Mouse (Mus musculus) gastrocnemius, postnatal 36 days (tissue): Measurements from ENCODE around the gene Hoxa13. TPM values are rescaled to one million over a fixed set of nuclear protein-coding genes. Genes with fewer than 3 reads are reported as not detected.

Source experiments
- DNase-seq, 2 experiments: peaks; one replicate each; pipeline ENCODE4 v3.0.0; 2022
- intact Hi-C: fragments of 180-260 bp; cut with DNase I; formaldehyde crosslinking; loops from one replicate; pipeline ENCODE4 v1.15.1; 2025
- long read RNA-seq, 2 experiments: library from polyadenylated mRNA; stranded (forward); transcript quantifications; one replicate each; pipeline ENCODE4 v2.0.0; 2021
- total RNA-seq, 2 experiments: library from RNA; stranded (reverse); gene quantifications; 2 replicates each; pipeline ENCODE4 v1.2.3; 2021

The Hoxa13 gene
- total RNA-seq: 1 to 10 TPM; 2.4 to 3.6 TPM
- long read RNA-seq, experiment 1, partial matches to known transcripts: 0 of 4 reads
- long read RNA-seq, experiment 1, other reads (novel, unspliced or antisense): 0 of 4 reads
- long read RNA-seq, experiment 2, partial matches to known transcripts: 0 of 4 reads
- long read RNA-seq, experiment 2, other reads (novel, unspliced or antisense): 1 of 4 reads

DNA sequence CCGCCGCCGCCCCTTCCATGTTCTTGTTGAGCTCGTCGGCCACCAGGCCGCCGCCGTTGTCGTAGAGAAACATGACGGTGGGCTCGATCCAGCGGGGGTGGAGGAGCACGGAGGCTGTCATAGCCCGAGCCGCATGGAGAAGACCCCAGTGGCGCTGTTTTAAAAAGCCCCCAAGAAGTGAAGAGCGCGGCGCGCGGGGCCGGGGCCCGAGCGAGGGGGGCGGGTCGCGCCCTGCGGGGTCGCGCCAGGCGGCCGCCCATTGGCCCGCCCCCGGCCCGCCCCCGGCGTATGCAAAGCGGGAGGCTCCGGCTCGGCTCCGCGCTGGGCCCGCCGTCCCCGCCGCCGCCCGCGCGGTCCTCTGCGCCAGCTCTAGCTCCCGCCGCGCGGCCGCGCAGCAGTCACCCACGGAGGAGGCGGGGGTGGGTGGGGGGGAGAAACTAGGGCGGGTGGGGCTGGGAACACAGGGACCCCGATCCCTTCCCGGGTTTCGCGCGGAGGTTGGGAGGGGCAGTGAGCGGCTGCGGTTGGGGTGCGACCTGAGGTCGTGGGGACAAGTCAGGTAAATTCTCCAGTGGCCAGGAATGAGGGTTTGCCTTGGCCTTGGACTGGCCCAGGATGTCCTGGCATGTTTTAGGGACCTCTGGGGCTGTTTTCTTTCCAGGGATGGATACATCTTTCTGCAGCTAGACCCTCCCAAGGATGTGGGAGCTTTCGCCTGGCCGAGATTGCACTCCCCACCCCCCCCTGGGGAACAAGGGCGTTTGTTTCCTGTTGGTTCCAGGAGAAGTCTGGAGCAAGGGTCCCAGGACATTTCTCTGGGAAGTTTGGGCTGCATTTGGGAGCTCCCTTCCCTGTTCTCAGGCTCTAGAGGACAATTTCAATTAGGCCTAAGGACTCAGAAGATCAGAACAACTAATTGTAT, at the start of gene Hoxa13:
TSS of gene Hoxa13 (minus strand) at position 227 of the 922 bp plus-strand sequence.
- intact Hi-C loops: no loop called here

DNA sequence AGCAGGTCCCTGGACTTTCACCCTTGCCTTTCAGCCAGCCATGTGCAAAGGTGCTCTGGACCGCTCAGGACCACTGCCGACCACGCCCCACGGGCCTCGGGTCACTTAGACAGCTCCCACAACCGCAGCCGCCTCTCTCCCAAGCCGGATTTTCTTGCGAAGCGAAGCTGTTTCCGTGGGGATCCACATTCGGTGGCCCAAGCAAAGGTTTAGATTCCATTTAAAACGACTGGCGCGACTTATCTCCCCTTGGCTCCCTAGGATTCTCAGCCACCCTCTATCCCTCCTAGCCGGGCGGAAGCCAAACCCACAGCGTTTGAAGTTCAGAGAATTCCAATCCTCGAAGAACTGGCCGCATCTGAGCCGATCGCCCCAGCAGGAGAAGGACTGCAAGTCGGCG, 49.7 kb upstream of the Hoxa13 start:
- DNase-seq: no peak
- intact Hi-C loops: loop anchor here (10.0 kb wide), 1 partner anchor 1126 kb away; no protein-coding TSS in a partner anchor

More for the DNA sequence above, at the start of gene Hoxa13:
- DNase-seq: no peak

- intact Hi-C loops: loop anchor here (5.0 to 10.0 kb wide), 5 partner anchors 37 to 1125 kb away; no protein-coding TSS in a partner anchor
These were observed 49.1 kb upstream of the Hoxa13 start for GRCm38 (mm10) chr6:52309766-52310165.

DNA sequence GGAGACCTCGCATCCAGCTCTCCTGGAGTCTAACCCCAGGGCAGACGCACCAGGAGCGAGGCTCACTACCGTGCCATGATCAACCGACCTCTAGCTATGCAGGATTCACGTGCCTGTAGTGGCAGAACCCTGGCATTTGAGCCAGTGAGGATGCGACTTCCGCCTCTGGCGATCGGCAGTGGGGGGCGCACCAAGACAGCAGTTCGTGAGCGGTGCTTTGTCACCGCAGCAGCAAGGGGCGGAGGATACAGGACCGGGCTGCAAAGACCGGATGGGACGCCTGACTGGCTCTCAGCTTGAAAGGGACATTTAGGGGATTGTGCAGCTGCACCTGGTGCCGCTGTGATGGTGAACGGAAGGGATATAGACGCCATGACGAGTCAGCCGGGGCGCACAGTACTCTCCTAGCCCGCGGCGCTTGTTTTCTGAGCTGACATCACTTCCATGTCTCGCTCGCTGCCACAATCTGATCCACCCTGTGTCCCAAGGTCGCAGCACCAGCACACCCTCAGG, 45.3 kb upstream of the Hoxa13 start:
- peak; percentile 56 for DNase-seq
- intact Hi-C loops: loop anchor here (5.0 kb wide), 4 partner anchors 34 to 416 kb away; no protein-coding TSS in a partner anchor

More at GRCm38 (mm10) chr6:52309766-52310165, 49.1 kb upstream of the Hoxa13 start:
- no peak for DNase-seq

DNA sequence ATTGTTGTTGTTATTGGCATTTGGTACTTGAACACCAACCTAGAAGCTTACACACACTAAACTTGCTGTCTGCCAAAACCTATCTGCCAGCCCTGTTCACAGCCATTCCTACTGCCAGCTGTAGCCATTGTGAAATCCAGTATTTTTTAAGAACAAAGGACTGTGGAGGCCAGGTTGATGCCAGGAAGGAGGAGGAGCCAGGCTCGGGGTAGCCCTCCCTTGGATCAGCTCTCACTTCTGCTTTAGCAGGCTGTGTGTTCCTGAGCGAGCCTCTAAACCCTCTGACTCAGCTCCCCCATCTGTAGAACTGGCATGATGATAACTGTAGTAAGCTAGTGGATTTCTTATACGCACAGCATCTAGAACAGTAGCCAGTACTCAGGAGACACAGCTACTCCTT, 42.7 kb upstream of the Hoxa13 start:
- intact Hi-C loops: no loop called here
- DNase-seq: no peak

DNA sequence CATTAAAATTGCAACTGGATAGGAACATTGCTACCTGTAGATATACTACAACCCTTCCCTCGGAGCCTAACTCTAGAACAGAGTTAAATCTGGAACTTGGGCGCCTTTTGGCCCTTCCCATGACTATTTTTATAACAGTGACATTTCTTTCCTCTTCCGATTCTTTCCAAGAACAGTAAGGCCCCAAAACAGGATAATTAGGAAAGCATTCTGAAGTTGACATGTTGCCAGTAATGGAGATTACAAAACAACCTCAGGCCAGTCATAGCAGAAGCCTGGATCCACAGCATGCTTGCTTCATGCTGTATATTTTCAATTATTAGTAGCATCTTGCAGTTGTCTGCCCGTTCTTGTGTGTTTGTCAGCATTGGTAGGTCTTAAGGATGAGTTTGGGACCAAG, 40.1 kb upstream of the Hoxa13 start:
- intact Hi-C loops: no loop called here
- no peak for DNase-seq

DNA sequence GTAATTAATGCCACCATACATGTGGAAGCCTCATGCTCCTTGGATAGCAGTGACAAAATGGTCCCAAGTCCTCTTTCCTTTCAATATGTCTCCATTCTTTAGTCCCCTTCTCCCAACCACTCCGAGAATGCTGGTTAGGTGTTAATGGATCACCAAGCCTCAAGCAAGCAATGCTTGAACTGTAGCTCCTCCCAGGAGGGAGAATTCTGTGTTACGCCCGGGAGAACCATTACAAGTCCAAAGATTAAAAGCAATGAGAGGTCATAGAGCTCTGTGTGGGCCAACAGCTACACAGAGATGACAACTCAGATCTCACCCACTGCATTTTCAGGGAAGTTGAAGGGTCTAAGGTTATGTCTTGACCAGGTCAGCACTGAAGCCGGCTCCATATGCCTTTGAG, 37.8 kb upstream of the Hoxa13 start:
- intact Hi-C loops: no loop called here
- no peak for DNase-seq

- intact Hi-C loops: no loop called here
- DNase-seq: no peak
These were observed 33.9 kb upstream of the Hoxa13 start for GRCm38 (mm10) chr6:52294616-52295015.

GRCm38 (mm10) chr6:52292328-52292727, 31.6 kb upstream of the Hoxa13 start:
- intact Hi-C loops: no loop called here
- no peak for DNase-seq

DNA sequence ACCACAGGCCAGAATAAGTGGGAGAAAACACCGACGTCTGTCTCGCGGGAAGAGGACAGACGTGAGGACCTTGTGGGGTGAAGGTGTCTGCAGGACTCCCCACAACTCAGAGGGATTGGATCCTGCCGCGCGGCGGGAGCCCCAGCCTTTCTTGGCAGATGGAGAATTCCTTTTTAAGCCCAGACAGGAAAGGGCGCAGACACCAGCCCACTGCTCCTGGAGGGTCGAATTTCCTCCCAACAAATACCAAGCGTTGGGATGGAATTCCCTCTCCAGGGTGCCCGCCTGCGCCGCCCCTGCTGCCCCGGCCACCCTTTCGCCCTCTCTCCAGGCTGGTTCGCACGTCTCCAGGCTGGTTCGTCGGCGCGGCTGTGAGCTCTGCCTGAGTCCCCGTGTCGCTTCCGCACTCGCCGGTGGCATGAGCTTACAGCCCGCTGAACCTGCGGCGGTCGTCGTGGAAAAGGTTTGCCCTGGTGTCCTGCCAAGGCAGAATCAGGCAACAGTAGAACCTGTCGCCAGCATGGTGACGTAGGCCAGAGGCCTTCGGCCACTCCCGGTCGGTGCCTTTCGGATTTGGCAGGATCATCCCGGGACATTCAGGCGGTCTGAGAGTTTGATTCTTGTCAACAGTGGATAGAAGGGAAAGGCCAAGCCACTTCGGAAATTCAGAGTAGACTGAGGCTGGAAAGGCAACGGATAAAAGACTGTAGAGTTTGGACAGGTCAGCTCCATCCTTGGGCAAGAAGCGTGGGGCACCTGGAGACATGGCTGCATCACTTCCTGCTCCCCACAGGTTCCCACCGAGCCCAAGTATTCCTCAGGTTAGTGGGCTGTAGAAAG, 30.6 kb upstream of the Hoxa13 start:
- intact Hi-C loops: no loop called here
- no peak for DNase-seq

DNA sequence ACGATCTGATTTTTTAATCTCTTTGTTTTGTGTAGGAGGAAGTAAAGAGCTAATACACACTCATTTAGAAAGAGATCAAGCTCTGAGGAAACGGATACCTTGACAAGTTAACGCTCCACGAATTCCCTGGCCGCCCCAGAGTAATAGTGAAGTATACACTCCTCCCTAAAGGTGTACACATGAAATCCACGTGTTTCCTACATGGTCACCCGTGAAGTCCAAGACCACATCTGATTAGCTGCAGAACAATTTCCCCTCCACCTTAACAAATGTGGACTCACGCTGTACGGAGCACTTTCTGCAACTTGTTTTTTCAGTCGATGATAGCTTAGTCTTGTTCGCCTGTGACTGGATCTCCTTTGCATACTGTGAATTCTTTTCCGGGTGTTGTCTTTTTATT, 29.5 kb upstream of the Hoxa13 start:
- DNase-seq: no peak
- intact Hi-C loops: no loop called here

DNA sequence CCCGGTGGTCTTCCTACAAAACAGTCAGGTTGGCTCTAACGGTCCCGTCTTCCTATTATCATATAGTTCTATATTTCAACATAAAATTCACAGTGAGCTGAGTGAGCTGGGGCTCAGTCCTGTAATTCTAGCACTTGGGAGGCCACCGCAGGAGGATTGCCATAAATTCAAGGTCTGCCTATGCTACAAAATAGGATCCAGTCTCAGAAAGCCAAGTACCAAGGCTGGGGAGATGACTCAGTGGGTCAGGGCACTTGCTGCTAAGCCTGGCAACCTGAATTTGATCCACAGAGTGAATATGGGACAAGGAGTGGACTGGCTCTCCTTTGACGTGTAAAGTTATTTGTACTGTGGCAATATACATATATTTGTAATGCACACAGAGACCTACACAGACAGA, 23.2 kb upstream of the Hoxa13 start:
- intact Hi-C loops: no loop called here

DNA sequence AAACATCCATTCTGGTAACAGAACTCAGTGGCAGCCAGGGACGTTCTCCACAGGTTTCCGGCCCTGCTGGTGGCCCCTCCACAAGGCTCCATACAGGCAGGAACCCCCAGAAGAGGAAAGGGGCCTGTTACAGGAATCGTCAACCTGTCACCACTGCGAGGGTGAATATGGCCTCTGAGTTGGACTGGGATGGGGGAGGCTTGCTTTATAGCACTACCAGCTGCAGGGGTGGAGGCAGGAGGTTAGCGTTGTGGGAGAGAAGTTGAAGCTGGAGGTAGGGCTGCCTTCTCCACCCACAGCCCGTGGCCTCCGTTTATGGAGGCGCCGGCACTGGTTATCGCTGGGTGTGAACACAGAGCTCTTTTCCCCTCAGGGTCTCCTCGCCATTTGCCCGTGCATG, 20.4 kb upstream of the Hoxa13 start:
- intact Hi-C loops: no loop called here
- no peak for DNase-seq

More for the DNA sequence above, 23.2 kb upstream of the Hoxa13 start:
- DNase-seq: no peak

- intact Hi-C loops: no loop called here
- DNase-seq: no peak
These were observed 16.2 kb upstream of the Hoxa13 start for GRCm38 (mm10) chr6:52276920-52277319.

- intact Hi-C loops: no loop called here
- DNase-seq: no peak
These were observed 15.7 kb upstream of the Hoxa13 start for GRCm38 (mm10) chr6:52276382-52276781.

- no peak for DNase-seq
- intact Hi-C loops: no loop called here
These were observed 15.0 kb upstream of the Hoxa13 start for GRCm38 (mm10) chr6:52275563-52276280.

DNA sequence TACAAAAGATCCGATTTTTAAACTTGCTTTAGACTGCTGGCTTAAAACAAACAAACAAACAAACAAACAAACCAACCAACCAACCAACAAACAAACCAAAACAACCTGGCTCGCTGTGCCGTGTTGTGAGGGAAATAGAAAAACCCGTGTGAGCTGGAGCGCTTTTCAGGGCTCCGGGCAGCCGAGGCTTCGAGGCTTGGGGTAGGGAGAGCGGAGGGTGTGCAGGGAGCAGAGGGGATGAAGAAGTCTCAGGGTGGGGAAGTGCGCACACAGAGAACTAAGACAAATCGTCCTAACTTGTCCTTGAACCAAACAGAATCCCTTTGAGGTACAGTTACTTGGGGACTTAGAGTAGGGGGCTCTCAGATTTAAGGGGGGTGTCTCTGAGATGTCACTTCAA, 13.9 kb upstream of the Hoxa13 start:
- intact Hi-C loops: loop anchor here (5.0 kb wide), 2 partner anchors 33 to 303 kb away; no protein-coding TSS in a partner anchor
- DNase-seq: no peak

DNA sequence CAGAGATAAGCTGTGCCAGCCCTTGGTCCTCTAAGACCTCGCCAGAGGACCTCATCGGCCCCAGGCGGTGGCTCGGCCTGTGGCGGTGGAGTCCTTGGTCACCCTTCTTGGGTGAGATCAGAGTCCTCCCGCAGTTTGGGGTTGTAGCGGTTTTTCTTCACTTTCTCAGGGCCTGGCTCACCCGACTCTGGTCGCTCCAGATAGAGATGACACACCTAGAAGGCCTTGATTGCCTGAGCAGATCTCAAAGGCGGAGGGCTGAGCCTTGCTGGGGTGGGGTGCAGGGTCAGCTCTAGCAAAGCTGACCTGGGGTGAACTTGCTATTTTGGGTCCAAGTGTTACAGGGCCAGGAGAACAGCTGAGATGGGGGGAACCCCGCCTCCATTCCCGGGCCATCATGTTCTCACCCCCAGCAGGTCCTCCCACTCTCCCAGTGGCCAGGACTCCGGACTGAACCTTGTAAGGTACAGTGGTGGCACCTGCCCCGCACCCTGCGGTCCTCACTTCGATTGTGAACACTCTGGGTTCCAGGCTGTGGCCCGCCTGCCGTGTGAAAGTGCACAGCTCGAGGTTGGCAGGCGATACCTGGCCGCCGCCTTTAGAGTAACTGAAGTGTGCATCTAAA, 13.1 kb upstream of the Hoxa13 start:
- intact Hi-C loops: loop anchor here (5.0 kb wide), 2 partner anchors 34 to 304 kb away; no protein-coding TSS in a partner anchor
- no peak for DNase-seq
